Mouse (Mus musculus) kidney, postnatal 0 days (tissue): ENCODE results near the gene Rtbdn. TPM values are rescaled to one million over a fixed set of nuclear protein-coding genes. Genes with fewer than 3 reads are reported as not detected.

Source experiments
- ATAC-seq: fragments of 200-750 bp; cut with Nextera tagmentation; replicated peaks from 2 replicates; pipeline ENCODE4 v1.8.0; 2017; ENCODE audit warnings: low read depth, moderate number of reproducible peaks, moderate TSS enrichment, moderate library complexity; ENCODE audit not compliant: low FRiP score
- DNase-seq: peaks from one replicate; pipeline ENCODE4 v3.0.0-alpha.2; 2016; ENCODE audit warnings: low spot score
- H3K27ac ChIP-seq: fragments of 300-500 bp; sonication (generic); 2 replicates; pipeline ENCODE4 v1.5.1; 2014; ENCODE audit warnings: mild to moderate bottlenecking
- H3K27me3 ChIP-seq: fragments of 300-500 bp; sonication (generic); 2 replicates; pipeline ENCODE4 v1.6.1; 2014; ENCODE audit warnings: low read length, mixed read lengths; ENCODE audit not compliant: insufficient read depth
- H3K36me3 ChIP-seq: fragments of 300-500 bp; sonication (generic); 2 replicates; pipeline ENCODE4 v1.6.1; 2014; ENCODE audit warnings: low read length, mixed read lengths; ENCODE audit not compliant: insufficient read depth
- H3K4me1 ChIP-seq: fragments of 300-500 bp; sonication (generic); replicated peaks from 2 replicates; pipeline ENCODE4 v1.6.1; 2014; ENCODE audit warnings: antibody characterized with exemption, low read length, mixed read lengths; ENCODE audit not compliant: insufficient read depth
- H3K4me2 ChIP-seq: fragments of 300-500 bp; sonication (generic); 2 replicates; pipeline ENCODE4 v1.6.1; 2014; ENCODE audit warnings: mild to moderate bottlenecking, low read length, moderate library complexity, mixed read lengths
- H3K4me3 ChIP-seq: fragments of 300-500 bp; sonication (generic); replicated peaks from 2 replicates; pipeline ENCODE4 v1.5.1; 2014; ENCODE audit warnings: low read depth, low read length
- H3K9ac ChIP-seq: fragments of 300-500 bp; sonication (generic); 2 replicates; pipeline ENCODE4 v1.6.1; 2014; ENCODE audit warnings: low read depth, low read length
- H3K9me3 ChIP-seq: fragments of 300-500 bp; sonication (generic); replicated peaks from 2 replicates; pipeline ENCODE4 v1.6.1; 2016; ENCODE audit warnings: low read length, inconsistent platforms, mixed read lengths
- CTCF ChIP-seq: IDR thresholded peaks from 2 replicates; pipeline ENCODE4 v1.5.1; 2016; ENCODE audit warnings: antibody characterized with exemption, low read depth, mild to moderate bottlenecking, moderate library complexity
- WGBS: fragments of 180-500 bp; shearing (Covaris S2); extraction: QIAGEN DNeasy Blood & Tissue Kit; methylation state at CpG from one replicate; pipeline ENCODE4 v1.1.7; 2014; 5-methylcytosine and 5-hydroxymethylcytosine counted together
- polyA plus RNA-seq: library from polyadenylated mRNA; unstranded; fragments of >200 nt; fragmentation: Nextera tagmentation; extraction: Ambion mirVana; gene quantifications from 2 replicates; pipeline ENCODE4 v1.2.1, GENCODE M21; 2015

The Rtbdn gene
- polyA plus RNA-seq, 1 experiment from 2014 or later = 0.09 TPM

GRCm38 (mm10) chr8:84978248-84978940 lies 31.6 kb downstream of the Rtbdn start, which contains the start of gene Junb:
TSS of gene Junb (minus strand) at chr8:84978718.
- WGBS = under 1% methylated on average over 63 of the region's 63 CpGs
- ATAC-seq (peak; percentile 38), DNase-seq (peak; percentile 96)
- no peak for TF ChIP-seq CTCF
- Histone ChIP-seq H3K9me3 (no peaks in the 10 kb centered on the region), H3K36me3 (no peaks in the 10 kb centered on the region), H3K27me3 (no peaks in the 10 kb centered on the region), H3K27ac (peak within 1 kb of the TSS; percentile 96), H3K4me3 (peak within 1 kb of the TSS; percentile 69), H3K9ac (peak within 1 kb of the TSS; percentile 86), H3K4me2 (peak within 1 kb of the TSS; percentile 98), H3K4me1 (peaks cover 35% of the 10 kb centered on the region)

GRCm38 (mm10) chr8:84979599-84980421 lies 33.0 kb downstream of the Rtbdn start:
- no peaks in the 10 kb centered on the region for H3K36me3 ChIP-seq
- no peaks in the 10 kb centered on the region for H3K9me3 ChIP-seq
- no peak for TF ChIP-seq CTCF
- peak; percentile 94 for DNase-seq
- peak overlapping the region; percentile 96 for H3K27ac ChIP-seq
- WGBS = 2% methylated on average over 38 of the region's 42 CpGs
- H3K27me3 ChIP-seq = no peaks in the 10 kb centered on the region
- peak overlapping the region; percentile 58 for H3K9ac ChIP-seq
- H3K4me2 ChIP-seq = peak overlapping the region; percentile 98
- peak; percentile 72 for ATAC-seq
- peaks cover 45% of the 10 kb centered on the region for H3K4me1 ChIP-seq
- peak overlapping the region; percentile 69 for H3K4me3 ChIP-seq

DNA sequence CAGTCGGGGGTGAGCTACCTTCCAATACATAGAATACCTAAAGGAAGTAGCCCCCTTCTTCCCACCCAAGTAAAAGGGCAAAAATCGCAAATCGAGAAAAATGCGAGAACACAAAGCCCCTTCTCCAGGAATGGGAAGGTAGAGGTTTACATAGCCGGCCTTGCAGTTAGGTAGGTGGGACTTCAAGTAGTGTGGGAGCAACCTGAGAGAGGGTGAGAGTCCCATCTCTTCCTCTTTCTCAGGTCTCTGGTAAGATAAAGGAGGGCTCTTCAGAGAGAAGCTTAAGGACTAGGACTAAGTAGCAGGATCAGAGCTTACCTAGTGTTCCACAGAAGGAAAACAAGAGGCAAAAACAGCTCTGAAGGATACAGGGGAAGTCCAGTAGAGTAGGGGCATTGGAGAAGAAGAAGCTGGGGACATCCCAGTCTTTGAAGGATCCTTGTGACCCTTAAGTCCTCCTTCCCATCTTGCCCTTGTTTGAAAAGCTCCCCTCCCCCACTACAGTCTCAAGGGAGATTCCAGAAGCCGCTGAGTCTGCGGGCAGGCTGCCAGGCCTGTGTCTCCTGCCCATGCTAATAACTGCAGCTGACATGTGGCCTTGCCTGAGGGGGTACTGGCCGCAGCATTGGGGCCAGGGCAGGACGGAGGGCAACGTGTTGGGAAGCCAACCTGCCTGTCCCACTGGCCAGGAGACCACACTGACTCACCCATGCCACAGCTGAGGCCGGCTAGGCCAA lies 34.0 kb downstream of the Rtbdn start:
- peak overlapping the region; percentile 98 for H3K4me2 ChIP-seq
- H3K36me3 ChIP-seq = no peaks in the 10 kb centered on the region
- H3K27me3 ChIP-seq = no peaks in the 10 kb centered on the region
- no peak for TF ChIP-seq CTCF
- H3K4me3 ChIP-seq = no peak overlapping the region
- WGBS = 37% methylated on average over 11 of the region's 11 CpGs
- H3K9ac ChIP-seq = 0 out of 2 replicates have a peak overlapping the region, but pooled peaks have one; percentile 58
- ATAC-seq (no peak), DNase-seq (peak; percentile 81)
- peak overlapping the region; percentile 96 for H3K27ac ChIP-seq
- H3K4me1 ChIP-seq = peaks cover 55% of the 10 kb centered on the region
- no peaks in the 10 kb centered on the region for H3K9me3 ChIP-seq

- H3K36me3 ChIP-seq = no peaks in the 10 kb centered on the region
- no peaks in the 10 kb centered on the region for H3K9me3 ChIP-seq
- 73% methylated on average over 15 of the region's 15 CpGs for whole genome bisulfite sequencing
- H3K4me3 ChIP-seq = no peak overlapping the region
- peaks cover 62% of the 10 kb centered on the region for H3K4me1 ChIP-seq
- no peak overlapping the region for H3K9ac ChIP-seq
- peak overlapping the region; percentile 96 for H3K27ac ChIP-seq
- DNase-seq (no peak), ATAC-seq (no peak)
- no peak for TF ChIP-seq CTCF
- H3K27me3 ChIP-seq = no peaks in the 10 kb centered on the region
- peak overlapping the region; percentile 0; the same call in 1 of the 2 replicates for H3K4me2 ChIP-seq
Measured at GRCm38 (mm10) chr8:84981644-84982498, 35.1 kb downstream of the Rtbdn start.

GRCm38 (mm10) chr8:84982499-84983011 lies 35.8 kb downstream of the Rtbdn start:
- no peaks in the 10 kb centered on the region for H3K27me3 ChIP-seq
- no peak overlapping the region for H3K9ac ChIP-seq
- 58% methylated on average over 3 of the region's 3 CpGs for WGBS
- DNase-seq (no peak), ATAC-seq (no peak)
- H3K27ac ChIP-seq = peak overlapping the region; percentile 96
- peaks cover 62% of the 10 kb centered on the region for H3K4me1 ChIP-seq
- H3K9me3 ChIP-seq = no peaks in the 10 kb centered on the region
- no peak overlapping the region for H3K4me3 ChIP-seq
- H3K4me2 ChIP-seq = 0 out of 2 replicates have a peak overlapping the region, but pooled peaks have one; percentile 0
- no peak for TF ChIP-seq CTCF
- H3K36me3 ChIP-seq = no peaks in the 10 kb centered on the region
